ENCODE assay signal across 9 mouse cellular contexts in the genomic region with DNA sequence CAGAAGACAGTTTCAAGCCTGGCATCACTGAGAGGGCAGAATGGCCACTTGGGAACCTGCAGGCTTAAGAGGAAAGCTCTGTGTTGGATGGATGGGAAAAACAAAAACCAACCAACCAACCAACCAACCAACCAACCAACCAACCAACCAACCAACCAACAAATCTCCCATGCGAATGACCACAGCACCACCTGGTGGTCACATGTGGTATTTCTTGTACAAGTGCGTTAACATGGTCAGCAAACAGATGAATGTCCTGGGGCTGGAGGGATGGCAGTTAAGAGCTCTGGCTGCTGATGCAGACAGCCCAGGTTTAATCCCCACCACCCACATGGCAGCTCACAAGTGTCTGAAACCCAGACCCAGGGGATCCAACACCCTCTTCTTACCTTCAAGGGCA. TPM values are rescaled to one million over a fixed set of nuclear protein-coding genes. Genes with fewer than 3 reads are reported as not detected.
A peak's percentile ranks its signal among the peaks of the same experiment; 100 is the strongest.
DNase-seq lines count a peak whose midpoint lies in the region; ATAC-seq and TF ChIP-seq lines count a peak whose summit lies in the region.
"Had no signal": no experiment of that assay in that cellular context is flagged by ENCODE, and none has a peak within 500 bp of the region (broad histone marks: within the 10 kb centered on the region; RNA-seq: fewer than 3 reads in every experiment).

No protein-coding gene starts in this region.

- no peak overlapping the region for H3K4me3 ChIP-seq in lung, embryonic 14.5 days (ENCODE audit: low read depth, low read length)
- H3K4me3 ChIP-seq: liver, embryonic 15.5 days had no signal

- H3K36me3 ChIP-seq in lung, embryonic 14.5 days (ENCODE audit: insufficient read depth), result no peaks in the 10 kb centered on the region
- H3K36me3 ChIP-seq: liver, embryonic 15.5 days had no signal

- peak; percentile 83 to 84 for DNase-seq in B cell, adult 2 months
- DNase-seq in ES-CJ7 (ENCODE audit: low read depth, low spot score), result peak; percentile 64
- DNase-seq in c-Kit-positive CD71-positive TER-119-positive erythroid progenitor cells, embryonic 14.5 days (ENCODE audit: low spot score), result peak; percentile 68
- DNase-seq in frontal cortex, postnatal 25 days (ENCODE audit: low spot score in 2 of 2), result peak; percentile 75 to 76
- peak; percentile 55 to 87 for DNase-seq in kidney, postnatal 36 days
- DNase-seq in lung, embryonic 14.5 days, result peak; percentile 86
- peak; percentile 30 to 44 for DNase-seq in right cerebral cortex, postnatal 36 days (ENCODE audit: low spot score in 2 of 2)
- DNase-seq in urinary bladder, postnatal 4 days (ENCODE audit: low spot score in 2 of 2), result peak; percentile 55 to 74

- WGBS in lung, embryonic 14.5 days, result 0% methylated on average over 2 of the region's 2 CpGs

- no peaks in the 10 kb centered on the region for H3K9me3 ChIP-seq in lung, embryonic 14.5 days (ENCODE audit: low read depth, low read length)
- H3K9me3 ChIP-seq: liver, embryonic 15.5 days had no signal

- TF ChIP-seq CTCF in lung, embryonic 14.5 days (IDR thresholded peaks at IDR 0.05; ENCODE audit: low read depth), result peak; percentile 98

- H3K4me1 ChIP-seq in lung, embryonic 14.5 days (ENCODE audit: insufficient read depth), result no peaks in the 10 kb centered on the region

- H3K9ac ChIP-seq in lung, embryonic 14.5 days, result no peak overlapping the region
- H3K9ac ChIP-seq: liver, embryonic 15.5 days had no signal

- H3K27ac ChIP-seq in lung, embryonic 14.5 days (ENCODE audit: low read depth), result no peak overlapping the region
- H3K27ac ChIP-seq: liver, embryonic 15.5 days had no signal

- no peaks in the 10 kb centered on the region for H3K27me3 ChIP-seq in lung, embryonic 14.5 days (ENCODE audit: insufficient read depth, low read length)

- no peak overlapping the region for H3K4me2 ChIP-seq in lung, embryonic 14.5 days
- H3K4me2 ChIP-seq: liver, embryonic 15.5 days had no signal

- ATAC-seq in lung, embryonic 14.5 days (ENCODE audit: insufficient read depth), result no peak

RNA-seq across cellular contexts. Expression of a gene that starts 52.7 kb away (rescaled TPM):
- 77.6 and 83.0 TPM in 2 replicates for polyA plus RNA-seq in lung, embryonic 14.5 days (2014; fragmentation: Nextera tagmentation; extraction: Ambion mirVana)
